Mouse (Mus musculus): ENCODE results near the gene Slu7. TPM values are rescaled to one million over a fixed set of nuclear protein-coding genes. Genes with fewer than 3 reads are reported as not detected.

Gene Slu7
- 143 to 184 TPM (median 150 TPM) in 3 replicates for total RNA-seq (2017)

DNA sequence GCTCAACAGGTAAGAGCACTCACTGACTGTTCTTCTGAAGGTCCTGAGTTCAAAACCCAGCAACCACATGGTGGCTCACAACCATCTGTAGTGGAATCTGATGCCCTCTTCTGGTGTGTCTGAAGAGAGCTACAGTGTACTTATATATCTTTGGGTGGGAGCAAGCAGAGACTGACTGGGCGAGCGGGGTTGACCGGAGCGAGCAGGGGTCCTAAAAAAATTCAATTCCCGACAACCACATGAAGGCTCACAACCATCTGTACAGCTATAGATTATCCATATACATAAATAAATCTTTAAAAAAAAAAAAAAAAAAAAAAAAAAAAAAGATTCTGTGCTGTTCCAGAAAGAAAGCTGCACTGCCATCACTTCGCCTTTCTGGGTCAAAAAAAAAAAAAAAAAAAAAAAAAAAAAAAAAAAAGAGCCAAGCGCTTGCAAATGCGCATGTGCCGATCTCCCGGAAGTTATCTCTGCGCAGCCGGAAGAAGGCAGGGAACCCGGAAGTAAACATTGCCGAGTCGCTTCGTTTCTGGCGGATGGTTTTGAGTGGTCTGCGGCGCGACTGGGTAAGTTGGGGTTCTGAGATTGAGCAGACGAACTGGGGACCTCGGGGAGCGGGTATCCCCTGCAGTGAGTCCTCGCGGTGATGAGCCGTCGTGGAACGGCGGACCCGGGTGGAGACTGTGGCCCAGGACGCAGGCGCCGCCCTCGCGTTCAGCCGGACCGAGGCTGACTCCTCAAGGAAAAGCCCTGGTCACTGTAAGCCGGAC is at the start of gene Slu7:
Gene Slu7 (plus strand): TSS at position 491 of the 770 bp plus-strand sequence.
- ATAC-seq (replicated peaks; ENCODE audit: insufficient number of reproducible peaks, low FRiP score, low TSS enrichment, poor library complexity, severe bottlenecking) = peak; percentile 76

DNA sequence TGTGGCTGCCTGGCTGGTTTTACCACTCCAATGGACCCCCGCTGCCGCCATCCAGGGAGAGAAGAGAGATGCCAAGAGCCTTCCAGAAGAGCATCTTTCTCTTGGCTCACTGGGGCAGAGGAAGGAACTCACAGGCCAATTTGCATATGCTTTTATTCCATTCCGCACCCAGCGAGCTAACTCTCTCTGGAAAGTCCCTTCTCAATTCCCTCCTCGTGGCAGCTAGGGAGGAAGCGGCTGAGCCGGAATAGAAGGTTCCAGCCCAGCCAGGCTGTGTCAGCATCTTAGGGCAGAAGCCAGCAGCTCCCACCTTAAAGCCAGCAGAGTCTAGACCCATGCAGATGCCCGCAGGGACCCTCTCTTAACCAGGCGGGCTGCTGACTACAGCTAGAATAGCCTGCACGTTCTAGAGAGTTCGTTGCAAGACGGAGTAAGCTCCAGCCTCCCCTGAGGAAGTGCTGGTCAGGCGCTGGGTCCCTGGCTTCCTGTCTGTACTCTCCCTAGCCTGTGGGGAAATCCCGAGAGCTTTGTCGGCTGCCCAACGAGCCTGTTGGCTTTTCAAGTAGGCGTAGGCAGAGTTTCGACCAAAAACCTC is 48.4 kb upstream of the Slu7 start:
- ATAC-seq (replicated peaks; ENCODE audit: insufficient number of reproducible peaks, low FRiP score, low TSS enrichment, poor library complexity, severe bottlenecking) = peak; percentile 74

DNA sequence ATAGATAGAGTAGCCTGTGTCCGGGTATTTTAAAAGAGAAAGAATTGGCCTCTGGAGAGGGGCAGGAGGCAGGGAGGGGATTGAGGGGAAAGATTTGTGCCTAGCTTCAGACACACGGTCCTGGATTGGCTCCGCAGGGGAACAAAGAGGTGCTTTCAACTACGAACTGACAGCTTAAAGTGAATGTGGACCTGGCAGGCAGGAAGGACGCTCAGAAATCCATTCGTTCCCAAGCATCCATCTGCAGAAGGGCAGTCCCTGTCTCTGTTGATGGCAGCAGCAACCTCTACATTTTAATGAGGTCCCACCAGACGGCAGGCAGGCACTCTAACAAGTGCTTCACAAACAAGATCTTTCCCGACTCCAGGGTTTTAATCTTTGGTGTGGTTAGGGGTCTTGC is 47.8 kb upstream of the Slu7 start:
- ATAC-seq (replicated peaks; ENCODE audit: insufficient number of reproducible peaks, low FRiP score, low TSS enrichment, poor library complexity, severe bottlenecking) = no peak

DNA sequence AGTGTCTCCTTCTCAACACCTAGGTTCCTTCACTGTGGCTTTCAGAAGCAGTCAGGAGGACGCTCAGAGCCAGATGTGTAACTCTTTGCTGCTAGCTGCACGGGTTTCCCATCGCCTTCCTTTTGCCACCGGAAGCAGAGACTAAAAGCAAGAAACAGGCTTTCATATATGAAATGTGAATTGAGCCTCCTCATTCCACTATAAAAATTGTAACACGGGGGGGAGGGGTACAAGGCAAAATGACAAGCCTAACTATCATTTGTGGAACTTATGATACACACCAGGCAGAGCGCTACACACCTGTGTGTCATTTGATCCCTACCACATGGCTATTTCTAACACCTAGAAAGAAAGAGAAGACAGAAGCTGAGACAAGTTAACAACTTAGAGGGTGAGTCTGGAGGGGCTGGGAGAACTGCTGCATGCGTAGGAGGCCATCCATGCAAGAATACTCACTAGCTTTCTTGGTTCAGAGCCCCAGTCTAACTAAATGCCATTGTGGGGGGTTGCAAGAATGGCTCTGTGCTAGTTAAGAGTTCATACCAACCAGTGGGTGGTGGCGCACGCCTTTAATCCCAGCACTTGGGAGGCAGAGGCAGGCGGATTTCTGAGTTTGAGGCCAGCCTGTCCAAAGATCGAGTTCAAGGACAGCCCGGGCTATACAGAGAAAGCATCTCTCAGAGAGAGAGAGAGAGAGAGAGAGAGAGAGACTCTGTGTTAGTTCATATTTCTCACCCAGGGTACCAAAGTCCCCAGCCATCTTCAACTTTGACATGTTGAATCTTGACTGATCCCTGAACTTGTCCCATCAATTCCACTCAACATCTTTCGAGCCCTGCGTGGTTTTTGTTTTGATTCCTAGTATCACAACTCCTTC is 46.3 kb upstream of the Slu7 start:
- ATAC-seq (replicated peaks; ENCODE audit: insufficient number of reproducible peaks, low FRiP score, low TSS enrichment, poor library complexity, severe bottlenecking) = no peak

DNA sequence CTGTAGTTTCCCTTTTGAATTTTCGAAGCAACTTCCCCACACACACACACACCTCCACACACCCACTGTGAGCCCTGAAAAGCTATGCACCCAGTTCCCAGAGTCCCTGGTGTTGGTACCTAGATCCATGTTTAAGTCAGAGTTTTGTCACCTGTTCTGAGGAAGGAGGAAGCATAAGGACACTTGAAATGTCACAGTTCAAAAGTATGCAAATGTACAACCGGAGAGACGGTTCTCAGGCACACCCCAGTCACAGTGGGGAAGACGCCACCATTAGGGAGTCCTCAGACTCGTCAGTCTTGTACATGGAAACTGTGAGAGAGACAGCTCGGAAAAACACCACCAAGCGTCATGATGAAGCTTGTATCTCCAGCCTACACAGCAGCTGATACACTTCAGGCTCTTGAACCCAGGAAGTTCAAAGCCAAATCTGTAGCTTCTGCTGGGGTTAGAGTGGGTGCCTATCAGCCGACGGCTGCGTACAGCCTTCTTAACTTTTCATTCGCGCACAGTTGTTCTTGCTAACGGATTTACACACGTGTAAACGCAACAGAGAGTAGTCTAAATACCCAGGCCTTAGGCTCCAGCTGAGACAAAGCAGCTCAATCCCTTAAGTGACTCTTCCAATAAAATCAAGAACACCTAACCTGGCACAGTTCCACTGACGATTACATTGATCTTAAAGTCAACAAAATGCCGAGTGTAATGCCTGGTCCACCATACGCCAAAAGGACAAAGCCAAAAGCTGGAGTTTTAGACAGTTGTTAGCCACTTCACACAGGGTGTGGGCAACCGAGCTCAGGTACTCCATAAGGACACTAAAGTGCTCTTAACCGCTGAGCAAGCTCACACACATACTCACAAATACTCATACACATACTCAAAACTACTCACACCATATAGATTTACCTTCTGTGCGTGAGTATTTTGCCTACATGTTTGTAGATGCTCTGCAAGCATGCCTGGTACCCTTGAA is 45.1 kb upstream of the Slu7 start:
- peak; percentile 44 for ATAC-seq (replicated peaks; ENCODE audit: insufficient number of reproducible peaks, low FRiP score, low TSS enrichment, poor library complexity, severe bottlenecking)

DNA sequence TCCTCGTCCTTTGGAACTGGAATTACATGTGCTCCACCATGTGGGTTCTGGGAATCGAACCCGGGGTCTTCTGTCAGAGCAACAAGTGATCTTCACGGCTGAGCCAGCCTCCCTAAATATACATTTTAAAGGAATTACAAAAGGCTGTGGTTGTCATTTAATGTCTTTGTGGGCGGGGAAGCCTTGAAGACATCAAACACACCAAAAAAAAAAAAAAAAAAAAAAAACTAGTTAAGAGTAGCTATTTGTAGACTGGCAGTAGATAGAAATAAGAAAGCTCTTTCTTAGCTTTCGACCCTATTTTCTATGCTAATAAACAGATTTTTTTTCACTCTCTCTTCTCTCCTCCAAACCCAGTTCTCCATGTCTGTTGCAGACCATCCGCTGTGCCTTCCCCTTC is 44.4 kb upstream of the Slu7 start:
- no peak for ATAC-seq (replicated peaks; ENCODE audit: insufficient number of reproducible peaks, low FRiP score, low TSS enrichment, poor library complexity, severe bottlenecking)

DNA sequence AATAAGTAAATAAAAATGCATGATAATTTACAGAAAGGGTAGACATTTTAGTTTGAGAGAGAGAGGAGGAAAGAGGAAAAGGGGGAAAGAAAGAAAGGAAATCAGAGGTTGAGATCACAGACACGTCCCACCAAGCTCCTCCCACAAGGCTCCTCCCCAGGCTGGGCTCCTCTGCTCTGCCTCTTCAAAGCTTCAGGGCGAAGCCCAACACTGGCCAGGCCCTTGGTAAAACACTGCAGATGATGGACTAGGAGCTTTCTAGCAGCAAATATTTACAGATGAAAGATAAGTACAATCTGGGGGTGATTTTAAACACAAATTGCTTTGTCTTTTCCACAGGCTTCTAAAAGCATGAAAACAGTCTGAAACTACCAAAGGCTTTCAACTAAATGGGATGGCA is 40.8 kb upstream of the Slu7 start:
- no peak for ATAC-seq (replicated peaks; ENCODE audit: insufficient number of reproducible peaks, low FRiP score, low TSS enrichment, poor library complexity, severe bottlenecking)

DNA sequence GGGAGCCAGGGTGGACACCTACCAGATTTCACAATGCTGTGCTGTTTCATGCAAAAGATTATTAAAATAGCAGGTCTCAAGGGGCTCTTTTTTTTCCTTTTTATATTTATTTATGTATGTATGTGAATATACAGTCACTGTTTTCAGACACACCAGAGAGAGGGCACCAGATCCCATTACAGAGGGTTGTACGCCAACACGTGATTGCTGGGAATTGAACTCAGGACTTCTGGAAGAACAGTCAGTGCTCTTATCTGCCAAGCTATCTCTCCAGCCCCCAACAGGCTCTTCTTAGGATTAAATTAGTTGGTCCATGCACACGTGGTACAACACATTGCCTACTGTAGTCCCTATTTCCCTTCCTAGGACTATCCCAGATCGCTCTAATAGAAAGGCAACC is 40.2 kb upstream of the Slu7 start:
- ATAC-seq (replicated peaks; ENCODE audit: insufficient number of reproducible peaks, low FRiP score, low TSS enrichment, poor library complexity, severe bottlenecking) = no peak

DNA sequence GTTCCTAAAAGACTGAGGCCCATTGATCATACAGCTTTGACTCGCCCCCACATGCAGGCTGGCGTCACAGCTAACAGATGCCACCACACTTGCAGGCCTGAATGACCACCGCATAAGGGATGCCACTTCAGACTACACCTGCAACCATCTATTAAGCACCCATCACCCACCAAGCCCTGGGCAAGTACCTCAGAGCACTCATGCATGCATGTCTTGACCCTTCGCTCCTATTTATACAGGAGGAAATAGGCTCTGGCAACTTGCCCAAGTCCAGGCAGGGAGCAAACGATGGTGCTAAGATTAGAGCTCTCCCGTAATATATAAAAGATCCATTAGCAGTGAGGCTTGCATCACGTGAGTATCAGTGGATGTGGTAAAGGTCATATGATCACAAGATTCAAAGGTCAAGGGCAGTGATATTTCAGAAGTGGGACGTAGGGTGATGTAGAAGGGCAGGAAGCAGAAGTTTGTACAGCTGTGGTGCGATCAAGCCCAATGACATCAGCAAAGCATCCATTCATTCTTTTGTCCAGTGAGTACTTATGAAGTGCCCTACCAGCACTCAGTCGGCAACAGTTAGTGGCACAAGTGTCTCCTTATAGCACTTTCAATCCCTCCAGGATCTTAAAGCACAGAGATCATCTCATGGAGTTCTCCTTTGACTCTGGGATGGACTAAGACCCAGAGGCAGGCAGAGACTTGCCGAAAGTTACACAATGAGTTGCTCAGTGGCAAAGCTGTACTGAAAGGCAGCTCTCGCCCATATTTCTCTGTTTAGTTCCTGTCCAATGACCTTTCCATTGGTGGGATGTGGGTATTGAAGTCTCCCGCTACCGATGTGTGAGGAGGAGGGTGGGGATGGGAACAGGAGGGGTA is 38.2 kb upstream of the Slu7 start:
- ATAC-seq (replicated peaks; ENCODE audit: insufficient number of reproducible peaks, low FRiP score, low TSS enrichment, poor library complexity, severe bottlenecking) = peak; percentile 90

DNA sequence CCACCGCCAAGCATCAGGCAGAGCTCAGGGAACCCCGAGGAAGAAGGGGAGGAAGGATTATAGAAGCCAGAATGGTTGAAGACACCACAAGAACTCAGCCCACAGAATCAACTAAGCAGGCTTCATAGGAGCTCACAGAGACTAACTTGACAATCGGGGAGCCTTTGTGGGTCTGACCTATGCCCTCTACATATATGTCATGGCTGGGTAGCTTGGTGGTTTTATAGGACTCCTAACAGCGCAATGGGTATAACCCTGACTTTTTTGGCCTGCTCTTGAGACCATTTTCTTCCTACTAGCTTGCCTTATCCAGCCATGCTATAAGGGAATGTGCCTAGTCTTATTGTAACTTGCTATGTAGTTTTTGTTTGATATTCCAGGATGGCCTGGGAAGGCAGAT is 37.3 kb upstream of the Slu7 start:
- no peak for ATAC-seq (replicated peaks; ENCODE audit: insufficient number of reproducible peaks, low FRiP score, low TSS enrichment, poor library complexity, severe bottlenecking)

DNA sequence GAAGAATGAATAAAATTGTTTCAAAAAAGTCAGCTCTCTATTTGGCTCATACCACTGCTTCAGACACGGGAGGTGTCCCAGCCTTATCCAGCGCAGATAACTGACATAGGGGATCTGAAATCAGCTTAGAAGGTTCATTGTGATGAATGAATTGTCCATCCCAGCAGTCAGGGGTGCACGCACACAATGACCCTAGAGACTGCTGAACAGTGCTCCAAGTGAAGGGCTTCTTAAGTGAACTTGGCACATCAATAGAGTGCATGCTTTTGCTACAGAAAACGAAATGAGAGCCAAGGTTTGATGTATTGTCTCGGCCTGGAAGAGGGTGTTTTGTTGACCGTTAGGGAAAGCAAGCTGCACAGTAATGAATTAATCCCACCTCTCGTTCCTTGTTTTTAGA is 36.9 kb upstream of the Slu7 start:
- no peak for ATAC-seq (replicated peaks; ENCODE audit: insufficient number of reproducible peaks, low FRiP score, low TSS enrichment, poor library complexity, severe bottlenecking)

DNA sequence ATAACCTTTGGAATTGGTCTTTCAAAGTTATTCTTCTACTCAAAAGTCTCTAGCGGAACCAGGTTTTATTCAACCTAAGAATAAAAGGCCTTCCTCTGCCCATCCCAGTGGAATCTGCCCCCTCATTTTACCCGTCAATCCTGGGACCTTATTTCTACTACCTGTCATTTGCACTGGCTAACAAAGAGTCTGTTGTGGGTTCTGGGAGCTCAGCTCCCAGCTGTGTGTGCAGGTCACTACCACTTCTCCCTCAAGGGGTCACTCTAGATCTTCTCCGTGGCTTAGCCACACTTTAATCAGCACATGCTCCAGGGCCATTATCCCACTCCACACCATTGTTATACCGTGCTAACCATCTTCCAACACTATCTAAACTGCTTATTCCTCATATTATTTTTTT is 34.2 kb upstream of the Slu7 start:
- ATAC-seq (replicated peaks; ENCODE audit: insufficient number of reproducible peaks, low FRiP score, low TSS enrichment, poor library complexity, severe bottlenecking) = no peak

DNA sequence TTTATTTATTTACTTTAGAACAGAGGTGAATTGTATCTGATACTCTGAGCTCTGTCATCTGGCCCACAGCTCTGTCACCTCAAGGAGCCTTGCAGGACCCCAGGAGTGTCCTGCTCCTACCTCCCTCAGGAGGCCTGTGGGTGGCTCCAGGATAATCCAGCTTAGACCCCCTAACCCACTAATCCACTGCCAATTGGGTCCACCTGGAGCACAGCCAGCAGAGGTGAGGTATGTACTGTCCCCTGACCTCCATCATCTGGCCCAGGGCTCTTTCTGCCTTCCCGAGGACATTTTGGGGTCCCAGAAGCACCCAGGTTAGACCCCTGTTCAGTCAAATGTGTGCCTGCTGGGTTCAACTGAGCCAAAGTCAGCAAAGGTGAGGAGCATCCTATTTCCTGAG is 33.4 kb upstream of the Slu7 start:
- ATAC-seq (replicated peaks; ENCODE audit: insufficient number of reproducible peaks, low FRiP score, low TSS enrichment, poor library complexity, severe bottlenecking) = no peak

DNA sequence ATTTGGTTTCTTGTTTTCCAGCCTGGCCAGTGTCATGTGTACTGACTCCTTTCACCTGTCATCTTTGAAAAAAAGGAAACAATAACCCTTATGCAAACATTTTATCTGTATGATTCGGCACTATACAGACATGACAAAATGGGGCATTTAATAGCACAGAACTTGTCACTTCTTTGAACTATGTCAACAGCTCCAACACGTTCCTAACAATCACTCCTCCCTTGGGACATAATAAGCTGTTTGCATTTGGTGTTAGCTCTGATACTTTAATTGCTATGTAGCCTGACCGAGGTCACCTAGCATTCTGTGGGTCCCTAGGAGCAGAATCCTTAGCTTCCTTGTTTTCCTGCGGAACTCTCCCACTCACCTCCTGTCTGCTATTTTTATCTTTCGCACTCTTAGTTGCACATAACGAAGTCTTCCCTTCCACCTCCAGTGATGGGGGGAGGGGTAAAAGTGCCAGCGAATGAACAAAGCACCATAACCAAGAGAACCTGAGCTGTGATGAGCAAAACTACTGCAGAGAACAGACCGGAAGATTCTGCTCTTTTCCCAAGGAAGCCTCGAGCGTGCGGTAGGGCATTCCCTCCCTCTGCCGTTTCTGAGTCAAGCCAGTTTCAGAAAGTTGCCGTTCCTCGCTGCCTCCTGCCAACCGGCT is 29.3 kb upstream of the Slu7 start:
- ATAC-seq (replicated peaks; ENCODE audit: insufficient number of reproducible peaks, low FRiP score, low TSS enrichment, poor library complexity, severe bottlenecking) = no peak

DNA sequence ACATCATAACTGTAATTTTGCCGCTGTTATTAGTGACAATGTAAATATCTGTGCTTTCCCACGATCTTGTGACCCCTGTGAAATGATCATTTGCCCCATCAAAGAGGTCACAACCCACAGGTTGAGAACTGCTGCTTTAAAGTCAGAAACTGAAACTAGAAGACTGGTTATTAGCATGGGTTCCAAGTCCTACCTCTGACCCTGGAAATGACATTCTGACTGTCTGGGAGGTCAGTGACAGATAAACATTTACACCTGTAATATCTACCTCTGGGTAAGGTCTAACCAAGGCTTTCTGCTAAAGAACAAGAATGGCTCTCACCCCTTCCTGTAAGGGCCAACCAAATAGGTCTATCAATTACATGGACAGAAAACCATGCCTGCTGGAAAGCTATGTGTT is 24.7 kb upstream of the Slu7 start:
- ATAC-seq (replicated peaks; ENCODE audit: insufficient number of reproducible peaks, low FRiP score, low TSS enrichment, poor library complexity, severe bottlenecking) = no peak

DNA sequence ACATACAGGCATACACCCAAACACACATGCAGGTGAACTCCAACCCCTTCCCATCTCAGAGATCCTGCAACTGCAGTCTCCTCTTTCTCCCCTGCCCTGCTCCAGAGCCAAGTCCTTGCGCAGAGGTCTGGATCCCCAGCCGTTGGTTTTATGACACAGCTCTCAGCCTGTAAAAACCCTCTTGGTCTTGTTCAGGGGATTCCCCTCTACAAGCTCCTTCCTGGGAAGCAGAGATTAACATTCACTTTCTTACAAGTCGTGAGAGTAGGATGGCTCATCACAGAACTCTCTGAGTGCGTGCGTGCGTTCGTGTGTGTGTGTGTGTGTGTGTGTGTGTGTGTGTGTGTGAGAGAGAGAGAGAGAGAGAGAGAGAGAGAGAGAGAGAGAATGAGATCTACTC is 23.3 kb upstream of the Slu7 start:
- ATAC-seq (replicated peaks; ENCODE audit: insufficient number of reproducible peaks, low FRiP score, low TSS enrichment, poor library complexity, severe bottlenecking) = no peak

DNA sequence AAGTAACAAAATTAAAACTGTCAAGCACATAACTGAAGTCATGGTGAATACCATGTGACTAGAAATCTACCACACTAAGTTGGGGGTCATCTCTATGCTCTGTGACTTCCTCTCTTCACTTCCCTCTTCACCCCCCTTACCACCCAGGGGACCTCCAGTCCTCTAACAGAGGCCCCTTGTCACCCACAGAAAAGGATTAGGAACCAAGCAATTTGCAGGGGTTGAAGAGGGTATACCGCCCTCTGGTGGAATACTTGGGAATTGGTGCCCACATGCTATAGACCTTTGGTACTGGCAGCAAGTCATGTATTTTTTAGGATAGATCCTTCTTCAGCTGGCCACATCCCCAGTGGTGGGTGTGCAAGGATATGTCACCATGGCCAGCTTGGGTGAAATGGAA is 22.1 kb upstream of the Slu7 start:
- ATAC-seq (replicated peaks; ENCODE audit: insufficient number of reproducible peaks, low FRiP score, low TSS enrichment, poor library complexity, severe bottlenecking) = peak; percentile 86

Measured in monocyte, adult 5-6 weeks (primary cell).